Mouse (Mus musculus): Measurements from ENCODE around the gene Ccl3. TPM values are rescaled to one million over a fixed set of nuclear protein-coding genes. Genes with fewer than 3 reads are reported as not detected.

Ccl3 gene
- polyA plus RNA-seq, 1 experiment from 2014 or later: 1.8 TPM

DNA sequence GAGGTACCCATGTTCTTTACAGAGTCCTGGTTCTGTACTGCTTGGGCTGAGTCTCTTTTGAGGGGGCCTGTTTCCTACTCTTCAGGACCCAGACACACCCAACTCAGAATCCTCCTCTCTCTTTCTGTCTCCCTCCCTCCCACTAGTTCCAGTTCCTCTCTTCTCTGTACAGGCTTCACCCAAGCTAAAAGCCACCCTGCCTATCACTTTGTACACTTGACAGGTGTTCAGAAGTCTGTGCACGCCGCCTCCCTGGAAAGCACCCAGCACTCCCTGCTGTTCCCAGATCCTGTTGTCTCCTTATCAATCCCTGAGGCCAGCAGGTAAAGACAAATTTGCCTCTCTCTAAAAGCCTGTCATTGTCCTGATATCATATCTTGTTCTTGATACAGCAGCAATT, 38.3 kb downstream of the Ccl3 start:
- Histone ChIP-seq H3K36me3 (ENCODE audit: control insufficient read depth, insufficient read depth, low read length) (no peaks in the 10 kb centered on the region), H3K4me2 (no peak overlapping the region), H3K27ac (ENCODE audit: low read depth, low read length) (no peak overlapping the region), H3K4me3 (ENCODE audit: low read depth, low read length) (no peak overlapping the region), H3K27me3 (replicated peaks; ENCODE audit: control insufficient read depth, insufficient read depth, low read length) (no peaks in the 10 kb centered on the region), H3K9ac (ENCODE audit: low read depth, low read length) (no peak overlapping the region), H3K9me3 (ENCODE audit: control insufficient read depth, low read length) (no peaks in the 10 kb centered on the region), H3K4me1 (replicated peaks; ENCODE audit: control insufficient read depth, insufficient read depth, low read length) (no peaks in the 10 kb centered on the region)
- DNase-seq (ENCODE audit: low spot score): no peak
- no peak for ATAC-seq (replicated peaks; ENCODE audit: low FRiP score)
- 41% methylated on average over 2 of the region's 2 CpGs for WGBS

DNA sequence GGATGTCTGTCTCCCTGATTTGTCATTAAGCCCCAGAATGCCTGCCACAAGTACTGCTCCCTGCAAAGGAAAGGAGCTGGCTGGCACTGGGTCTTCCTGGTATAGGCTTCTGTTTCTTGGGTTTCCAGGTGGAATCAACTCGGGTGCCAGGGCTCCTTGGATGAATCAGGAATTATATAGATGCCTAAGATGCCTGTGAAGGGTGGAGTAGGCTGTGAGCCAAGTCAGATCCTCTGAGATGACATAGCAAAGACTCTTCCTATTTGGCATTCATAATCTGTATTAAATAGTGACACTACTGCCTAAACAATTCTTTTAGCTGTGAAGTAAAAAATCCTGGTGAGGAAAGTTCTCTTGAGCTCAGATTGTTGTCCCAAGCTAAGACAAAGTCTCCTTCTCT, 42.8 kb downstream of the Ccl3 start:
- H3K9me3 ChIP-seq (ENCODE audit: control insufficient read depth, low read length): no peaks in the 10 kb centered on the region
- no peak overlapping the region for H3K4me2 ChIP-seq
- no peak overlapping the region for H3K27ac ChIP-seq (ENCODE audit: low read depth, low read length)
- H3K27me3 ChIP-seq (replicated peaks; ENCODE audit: control insufficient read depth, insufficient read depth, low read length): no peaks in the 10 kb centered on the region
- H3K36me3 ChIP-seq (ENCODE audit: control insufficient read depth, insufficient read depth, low read length): no peaks in the 10 kb centered on the region
- H3K9ac ChIP-seq (ENCODE audit: low read depth, low read length): no peak overlapping the region
- DNase-seq (ENCODE audit: low spot score) (no peak), ATAC-seq (replicated peaks; ENCODE audit: low FRiP score) (no peak)
- WGBS: 29% methylated on average over 1 of the region's 1 CpGs
- H3K4me3 ChIP-seq (ENCODE audit: low read depth, low read length): no peak overlapping the region
- H3K4me1 ChIP-seq (replicated peaks; ENCODE audit: control insufficient read depth, insufficient read depth, low read length): no peaks in the 10 kb centered on the region

DNA sequence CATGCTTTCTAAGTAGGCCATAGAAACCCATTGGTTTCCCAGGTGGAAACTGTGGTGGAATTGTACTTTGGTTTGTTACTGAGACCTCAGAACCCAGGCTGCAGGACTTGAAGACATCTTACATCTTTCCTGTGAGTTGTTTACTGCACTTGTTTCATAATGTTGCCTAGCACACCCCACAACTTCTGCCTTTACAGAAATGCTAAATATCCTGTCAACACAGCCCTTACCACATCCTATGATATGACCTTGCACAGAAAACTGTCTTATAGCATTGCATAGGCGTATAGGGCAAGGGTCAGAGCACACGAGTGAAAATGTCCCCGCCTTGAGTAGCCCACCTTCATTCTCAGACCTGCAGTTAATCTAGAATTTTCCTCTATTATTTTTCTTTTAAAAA, 43.6 kb downstream of the Ccl3 start:
- 78% methylated on average over 3 of the region's 3 CpGs for WGBS
- H3K36me3 ChIP-seq (ENCODE audit: control insufficient read depth, insufficient read depth, low read length): no peaks in the 10 kb centered on the region
- no peak overlapping the region for H3K4me2 ChIP-seq
- no peaks in the 10 kb centered on the region for H3K9me3 ChIP-seq (ENCODE audit: control insufficient read depth, low read length)
- H3K4me1 ChIP-seq (replicated peaks; ENCODE audit: control insufficient read depth, insufficient read depth, low read length): no peaks in the 10 kb centered on the region
- no peak overlapping the region for H3K9ac ChIP-seq (ENCODE audit: low read depth, low read length)
- DNase-seq (ENCODE audit: low spot score) (no peak), ATAC-seq (replicated peaks; ENCODE audit: low FRiP score) (no peak)
- no peaks in the 10 kb centered on the region for H3K27me3 ChIP-seq (replicated peaks; ENCODE audit: control insufficient read depth, insufficient read depth, low read length)
- no peak overlapping the region for H3K27ac ChIP-seq (ENCODE audit: low read depth, low read length)
- H3K4me3 ChIP-seq (ENCODE audit: low read depth, low read length): no peak overlapping the region

DNA sequence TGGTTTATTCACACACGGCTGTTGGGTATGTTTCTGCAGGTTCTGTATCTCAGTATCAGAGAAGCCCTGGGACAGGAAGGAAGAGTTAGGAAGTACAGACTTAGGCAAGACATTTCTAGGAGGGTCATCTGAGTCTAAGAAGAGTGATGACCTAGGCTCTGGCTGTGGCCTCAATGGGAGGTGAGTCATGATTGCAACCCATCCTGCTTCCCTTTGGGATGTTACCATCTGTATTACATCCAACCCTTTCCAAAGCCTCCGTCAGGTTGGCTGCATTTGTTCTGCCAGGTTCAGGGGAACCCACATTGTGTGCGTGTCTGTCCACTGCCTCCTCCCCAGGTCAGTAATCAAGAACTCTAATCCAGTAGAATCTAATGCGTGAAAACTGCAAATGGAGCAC, 44.5 kb downstream of the Ccl3 start:
- Histone ChIP-seq H3K27me3 (replicated peaks; ENCODE audit: control insufficient read depth, insufficient read depth, low read length) (no peaks in the 10 kb centered on the region), H3K9ac (ENCODE audit: low read depth, low read length) (no peak overlapping the region), H3K27ac (ENCODE audit: low read depth, low read length) (no peak overlapping the region), H3K4me2 (no peak overlapping the region), H3K4me1 (replicated peaks; ENCODE audit: control insufficient read depth, insufficient read depth, low read length) (no peaks in the 10 kb centered on the region), H3K9me3 (ENCODE audit: control insufficient read depth, low read length) (no peaks in the 10 kb centered on the region), H3K4me3 (ENCODE audit: low read depth, low read length) (no peak overlapping the region), H3K36me3 (ENCODE audit: control insufficient read depth, insufficient read depth, low read length) (no peaks in the 10 kb centered on the region)
- ATAC-seq (replicated peaks; ENCODE audit: low FRiP score): no peak
- DNase-seq (ENCODE audit: low spot score): no peak
- WGBS: 71% methylated on average over 4 of the region's 4 CpGs

DNA sequence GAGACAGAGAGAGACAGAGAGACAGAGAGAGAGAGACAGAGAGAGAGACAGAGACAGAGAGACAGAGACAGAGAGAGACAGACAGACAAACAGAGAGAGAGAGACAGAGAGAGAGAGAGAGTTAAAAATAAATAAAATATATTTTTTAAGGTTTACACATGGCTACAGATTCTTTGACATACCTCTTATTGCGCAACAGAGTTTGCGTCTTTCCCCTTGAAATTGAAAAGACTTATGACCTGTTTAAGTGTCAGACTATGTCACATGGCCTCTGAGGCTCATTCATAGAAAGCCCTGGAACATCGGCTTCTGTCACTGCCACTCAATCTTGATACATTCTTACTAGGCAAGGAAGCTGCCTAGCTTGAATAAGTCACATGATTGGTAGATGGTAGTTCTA, 45.8 kb downstream of the Ccl3 start:
- H3K36me3 ChIP-seq (ENCODE audit: control insufficient read depth, insufficient read depth, low read length): no peaks in the 10 kb centered on the region
- H3K4me3 ChIP-seq (ENCODE audit: low read depth, low read length): no peak overlapping the region
- H3K4me1 ChIP-seq (replicated peaks; ENCODE audit: control insufficient read depth, insufficient read depth, low read length): no peaks in the 10 kb centered on the region
- WGBS: 90% methylated on average over 3 of the region's 3 CpGs
- H3K4me2 ChIP-seq: no peak overlapping the region
- ATAC-seq (replicated peaks; ENCODE audit: low FRiP score) (no peak), DNase-seq (ENCODE audit: low spot score) (no peak)
- no peaks in the 10 kb centered on the region for H3K9me3 ChIP-seq (ENCODE audit: control insufficient read depth, low read length)
- no peak overlapping the region for H3K9ac ChIP-seq (ENCODE audit: low read depth, low read length)
- no peaks in the 10 kb centered on the region for H3K27me3 ChIP-seq (replicated peaks; ENCODE audit: control insufficient read depth, insufficient read depth, low read length)
- no peak overlapping the region for H3K27ac ChIP-seq (ENCODE audit: low read depth, low read length)

DNA sequence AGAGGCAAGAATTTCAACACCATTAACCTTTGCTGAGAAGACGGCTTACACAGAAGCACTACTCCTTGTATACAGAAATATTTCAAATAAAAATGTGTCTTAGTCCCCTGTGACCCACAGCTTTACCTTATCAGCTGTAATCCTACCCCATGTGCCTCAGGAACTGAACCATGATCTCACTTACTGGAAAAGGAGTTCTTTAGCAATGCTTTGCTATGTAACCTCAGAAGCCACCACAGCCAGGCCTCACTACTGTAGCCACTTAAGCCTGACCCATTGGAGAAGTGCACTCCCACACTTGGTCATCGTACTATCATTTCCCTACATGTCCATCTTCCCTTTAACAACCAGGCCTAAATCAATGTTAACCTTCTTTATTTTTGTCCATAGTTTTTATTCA, 48.6 kb downstream of the Ccl3 start:
- H3K4me3 ChIP-seq (ENCODE audit: low read depth, low read length): no peak overlapping the region
- H3K9ac ChIP-seq (ENCODE audit: low read depth, low read length): no peak overlapping the region
- 72% methylated on average over 2 of the region's 2 CpGs for WGBS
- no peak overlapping the region for H3K27ac ChIP-seq (ENCODE audit: low read depth, low read length)
- ATAC-seq (replicated peaks; ENCODE audit: low FRiP score): no peak
- H3K36me3 ChIP-seq (ENCODE audit: control insufficient read depth, insufficient read depth, low read length): no peaks in the 10 kb centered on the region
- DNase-seq (ENCODE audit: low spot score): no peak
- H3K4me2 ChIP-seq: no peak overlapping the region
- H3K27me3 ChIP-seq (replicated peaks; ENCODE audit: control insufficient read depth, insufficient read depth, low read length): no peaks in the 10 kb centered on the region
- H3K4me1 ChIP-seq (replicated peaks; ENCODE audit: control insufficient read depth, insufficient read depth, low read length): no peaks in the 10 kb centered on the region
- no peaks in the 10 kb centered on the region for H3K9me3 ChIP-seq (ENCODE audit: control insufficient read depth, low read length)

DNA sequence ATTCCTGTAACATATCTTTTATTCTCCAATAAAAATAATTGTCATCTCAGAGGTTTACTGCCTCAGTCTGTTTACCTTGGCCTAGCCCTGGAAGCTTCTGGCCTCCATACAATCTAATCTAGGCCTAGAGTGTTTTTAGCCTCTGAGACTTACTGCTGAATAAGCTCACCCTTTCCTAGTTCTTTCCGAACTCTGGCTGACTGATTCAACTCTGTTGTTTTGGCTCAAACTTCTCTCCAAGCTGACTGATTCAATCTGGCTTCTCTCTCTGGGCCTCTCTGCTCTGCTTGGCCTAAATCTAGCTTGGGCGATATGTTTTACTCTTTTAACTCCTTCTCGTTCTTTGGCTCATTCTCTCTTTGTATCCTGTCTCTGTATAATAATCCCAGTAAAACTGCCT, 50.2 kb downstream of the Ccl3 start:
- H3K9me3 ChIP-seq (ENCODE audit: control insufficient read depth, low read length): no peaks in the 10 kb centered on the region
- no peaks in the 10 kb centered on the region for H3K36me3 ChIP-seq (ENCODE audit: control insufficient read depth, insufficient read depth, low read length)
- no peak for DNase-seq (ENCODE audit: low spot score)
- no peaks in the 10 kb centered on the region for H3K4me1 ChIP-seq (replicated peaks; ENCODE audit: control insufficient read depth, insufficient read depth, low read length)
- H3K4me3 ChIP-seq (ENCODE audit: low read depth, low read length): no peak overlapping the region
- H3K27ac ChIP-seq (ENCODE audit: low read depth, low read length): no peak overlapping the region
- no peaks in the 10 kb centered on the region for H3K27me3 ChIP-seq (replicated peaks; ENCODE audit: control insufficient read depth, insufficient read depth, low read length)
- no peak for ATAC-seq (replicated peaks; ENCODE audit: low FRiP score)
- H3K9ac ChIP-seq (ENCODE audit: low read depth, low read length): no peak overlapping the region
- H3K4me2 ChIP-seq: no peak overlapping the region
- 80% methylated on average over 3 of the region's 3 CpGs for WGBS

DNA sequence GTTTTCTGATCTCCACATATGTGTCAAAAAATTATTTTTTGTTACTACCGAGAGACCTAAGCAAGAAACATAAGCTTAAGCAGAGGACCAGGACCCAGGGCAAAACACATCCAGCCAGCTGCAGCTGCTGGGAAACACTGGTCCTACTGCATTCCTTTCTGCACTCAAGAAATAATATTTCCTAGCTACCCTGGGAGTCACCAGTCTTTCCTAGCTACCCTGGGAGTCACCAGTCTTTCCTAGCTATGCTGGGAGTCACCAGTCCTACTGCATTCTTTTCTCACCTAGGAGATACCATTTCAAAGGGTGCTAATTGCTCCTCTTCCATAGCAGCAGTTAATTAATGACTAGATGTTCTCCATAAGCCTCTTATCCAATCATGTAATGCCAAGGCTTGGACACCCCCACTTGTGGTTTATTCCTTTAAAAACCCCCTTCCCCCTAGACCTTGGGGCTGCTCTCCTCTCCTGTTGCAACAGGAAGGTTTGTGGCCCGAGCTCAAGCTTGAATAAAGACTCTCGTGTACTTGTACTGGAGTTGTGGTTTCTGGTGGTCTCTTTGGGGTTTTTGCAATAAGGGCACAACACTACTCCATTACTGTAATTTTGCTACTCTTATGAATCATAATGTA, 50.8 kb downstream of the Ccl3 start:
- Histone ChIP-seq H3K9ac (ENCODE audit: low read depth, low read length) (no peak overlapping the region), H3K27ac (ENCODE audit: low read depth, low read length) (no peak overlapping the region), H3K4me3 (ENCODE audit: low read depth, low read length) (no peak overlapping the region), H3K36me3 (ENCODE audit: control insufficient read depth, insufficient read depth, low read length) (no peaks in the 10 kb centered on the region), H3K9me3 (ENCODE audit: control insufficient read depth, low read length) (no peaks in the 10 kb centered on the region), H3K27me3 (replicated peaks; ENCODE audit: control insufficient read depth, insufficient read depth, low read length) (no peaks in the 10 kb centered on the region), H3K4me2 (no peak overlapping the region), H3K4me1 (replicated peaks; ENCODE audit: control insufficient read depth, insufficient read depth, low read length) (no peaks in the 10 kb centered on the region)
- 67% methylated on average over 3 of the region's 3 CpGs for WGBS
- no peak for ATAC-seq (replicated peaks; ENCODE audit: low FRiP score)
- no peak for DNase-seq (ENCODE audit: low spot score)

All from liver, embryonic 11.5 days (tissue).